ENCODE assay signal across 14 mouse cellular contexts in genomic region chr3:50609341-50610012, GRCm38 (mm10).
DNase-seq lines count a peak whose midpoint lies in the region; ATAC-seq lines count a peak whose summit lies in the region.
"Had no signal": no experiment of that assay in that cellular context is flagged by ENCODE, and none has a peak within 500 bp of the region (broad histone marks: within the 10 kb centered on the region; RNA-seq: fewer than 3 reads in every experiment).

No protein-coding gene starts in this region.

- no peaks in the 10 kb centered on the region for H3K27me3 ChIP-seq in hindbrain, embryonic 16.5 days (replicated peaks; ENCODE audit: control insufficient read depth, insufficient read depth, low read length)
- no peaks in the 10 kb centered on the region for H3K27me3 ChIP-seq in stomach, embryonic 15.5 days (replicated peaks)
- H3K27me3 ChIP-seq: limb, embryonic 15.5 days; neural tube, embryonic 13.5 days had no signal

- H3K9me3 ChIP-seq in hindbrain, embryonic 16.5 days (ENCODE audit: control insufficient read depth, low read length) = no peaks in the 10 kb centered on the region
- no peaks in the 10 kb centered on the region for H3K9me3 ChIP-seq in stomach, embryonic 15.5 days
- H3K9me3 ChIP-seq: limb, embryonic 15.5 days; neural tube, embryonic 13.5 days had no signal

- no peak overlapping the region for H3K4me3 ChIP-seq in hindbrain, embryonic 16.5 days (ENCODE audit: low read length)
- H3K4me3 ChIP-seq in stomach, embryonic 15.5 days (replicated peaks) = no peak overlapping the region
- H3K4me3 ChIP-seq: limb, embryonic 15.5 days; neural tube, embryonic 13.5 days had no signal

- no peak overlapping the region for H3K4me2 ChIP-seq in hindbrain, embryonic 16.5 days (ENCODE audit: low read length)
- no peak overlapping the region for H3K4me2 ChIP-seq in stomach, embryonic 15.5 days
- H3K4me2 ChIP-seq: limb, embryonic 15.5 days; neural tube, embryonic 13.5 days had no signal

- no peaks in the 10 kb centered on the region for H3K36me3 ChIP-seq in hindbrain, embryonic 16.5 days (ENCODE audit: control insufficient read depth, insufficient read depth, low read length)
- no peaks in the 10 kb centered on the region for H3K36me3 ChIP-seq in stomach, embryonic 15.5 days
- H3K36me3 ChIP-seq: limb, embryonic 15.5 days; neural tube, embryonic 13.5 days had no signal

- peak; percentile 77 for ATAC-seq in hindbrain, embryonic 16.5 days
- peak; percentile 70; the same call in 1 of the 2 replicates for ATAC-seq in stomach, embryonic 15.5 days (ENCODE audit: insufficient read depth, low FRiP score, low read depth)
- ATAC-seq: inflammation-experienced regulatory T-cells, adult 6 months had no signal

- no peaks in the 10 kb centered on the region for H3K4me1 ChIP-seq in hindbrain, embryonic 16.5 days (ENCODE audit: control insufficient read depth, insufficient read depth, low read depth, low read length)
- H3K4me1 ChIP-seq in stomach, embryonic 15.5 days = no peaks in the 10 kb centered on the region
- H3K4me1 ChIP-seq: limb, embryonic 15.5 days; neural tube, embryonic 13.5 days had no signal

- WGBS in hindbrain, embryonic 16.5 days = 43% methylated on average over 11 of the region's 11 CpGs
- 54% methylated on average over 11 of the region's 11 CpGs for WGBS in stomach, embryonic 15.5 days

- peak; percentile 6 for DNase-seq in lung, postnatal 36 days
- no peak for DNase-seq in lung, postnatal 4 days
- peak; percentile 8 to 49 for DNase-seq in kidney, postnatal 25 days
- no peak for DNase-seq in heart, adult 9 months (ENCODE audit: low spot score in 2 of 2)
- no peak for DNase-seq in spleen, postnatal 4 days (ENCODE audit: low spot score in 2 of 2)
- no peak for DNase-seq in ovary, adult 18-20 months (ENCODE audit: low spot score)
- DNase-seq: cerebellum, adult 9-11 months; heart, adult 11 months had no signal

- no peak overlapping the region for H3K9ac ChIP-seq in hindbrain, embryonic 16.5 days (ENCODE audit: low read depth, low read length)
- no peak overlapping the region for H3K9ac ChIP-seq in stomach, embryonic 15.5 days
- H3K9ac ChIP-seq: limb, embryonic 15.5 days; neural tube, embryonic 13.5 days had no signal

- H3K27ac ChIP-seq in hindbrain, embryonic 16.5 days (ENCODE audit: low read depth, low read length) = no peak overlapping the region
- H3K27ac ChIP-seq in stomach, embryonic 15.5 days = no peak overlapping the region
- H3K27ac ChIP-seq: limb, embryonic 15.5 days; macrophage; neural tube, embryonic 13.5 days had no signal

Comparison
In these comparisons a context has a peak if more than half of its experiments do, and no peak if none do; other contexts are left out.
1. DNase-seq: peak in lung, postnatal 36 days (single experiment) and kidney, postnatal 25 days (2 of 2); none in lung, postnatal 4 days (0 of 2), heart, adult 9 months (0 of 2), spleen, postnatal 4 days (0 of 2) and ovary, adult 18-20 months (single experiment).